Mouse (Mus musculus): Measurements from ENCODE around the gene Fgf23.

Gene Fgf23

DNA sequence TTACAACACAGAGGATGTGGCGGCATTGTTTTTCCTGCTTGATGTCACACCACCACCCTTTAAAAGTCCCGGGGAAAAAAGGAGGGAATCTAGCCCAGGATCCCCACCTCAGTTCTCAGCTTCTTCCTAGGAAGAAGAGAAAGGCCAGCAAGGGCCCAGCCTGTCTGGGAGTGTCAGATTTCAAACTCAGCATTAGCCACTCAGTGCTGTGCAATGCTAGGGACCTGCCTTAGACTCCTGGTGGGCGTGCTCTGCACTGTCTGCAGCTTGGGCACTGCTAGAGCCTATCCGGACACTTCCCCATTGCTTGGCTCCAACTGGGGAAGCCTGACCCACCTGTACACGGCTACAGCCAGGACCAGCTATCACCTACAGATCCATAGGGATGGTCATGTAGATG is at the start of gene Fgf23:
Gene Fgf23 (plus strand): TSS at position 86 of the 400 bp plus-strand sequence.
- no peak for DNase-seq (ENCODE audit: low spot score in 2 of 2)

DNA sequence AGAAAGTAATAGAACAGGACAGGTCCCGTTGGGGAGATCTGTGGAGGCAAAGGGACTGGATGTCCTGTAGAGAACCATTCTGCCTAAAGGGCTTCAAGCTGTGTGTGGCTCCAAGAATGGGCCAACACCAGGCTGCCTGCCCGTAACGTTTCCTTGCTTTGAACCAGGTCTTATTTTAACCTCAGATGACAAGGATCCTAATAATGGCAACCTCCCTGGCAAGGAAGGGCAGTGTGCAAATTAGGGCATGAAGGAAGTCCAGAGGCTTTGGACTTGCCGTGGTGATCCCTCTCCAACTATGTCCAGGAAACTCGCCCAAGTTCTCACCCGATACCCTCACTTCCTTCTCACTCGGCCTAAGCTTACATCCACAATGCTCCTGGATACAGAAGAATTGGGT is 47.9 kb upstream of the Fgf23 start:
- no peak for DNase-seq (ENCODE audit: low spot score in 2 of 2)

DNA sequence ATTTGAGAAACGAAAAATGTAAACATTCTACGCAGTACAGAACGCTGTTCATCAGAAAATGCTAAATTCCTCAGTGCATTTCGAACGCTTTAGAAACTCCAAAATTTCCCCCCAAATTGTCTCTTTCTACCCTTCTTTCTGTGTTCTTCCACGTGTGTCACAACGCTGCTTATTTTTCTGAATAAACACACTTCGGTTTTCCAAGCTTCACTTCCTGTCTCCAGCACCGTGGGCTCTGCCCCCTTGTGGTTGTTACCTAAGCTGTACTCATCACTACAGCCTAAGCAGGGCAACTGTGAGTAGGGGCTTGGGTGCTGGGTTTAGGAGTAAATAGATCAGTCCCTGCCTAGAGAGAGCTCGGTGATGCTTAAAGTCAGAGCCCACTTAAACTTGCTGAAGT is 37.9 kb upstream of the Fgf23 start:
- no peak for DNase-seq (ENCODE audit: low spot score in 2 of 2)

DNA sequence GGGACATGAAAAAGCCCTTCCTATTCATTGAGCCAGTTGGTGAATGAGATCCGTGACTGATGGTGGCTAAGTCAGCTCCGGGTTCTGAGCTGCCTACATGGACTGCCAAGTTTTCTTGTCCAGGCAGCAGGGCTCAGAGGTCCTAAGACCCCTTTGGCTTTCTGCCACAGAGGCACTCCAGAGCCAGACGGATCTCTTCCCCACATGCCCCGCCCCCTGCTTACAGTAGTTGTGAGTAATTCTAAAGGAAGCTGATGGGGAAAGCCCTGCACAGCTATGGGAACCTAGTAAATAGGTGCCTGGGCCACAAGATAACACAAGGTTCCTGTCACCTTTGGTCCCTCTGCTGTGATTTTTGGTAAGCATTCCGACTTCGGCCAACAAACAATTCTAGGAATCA is 27.8 kb upstream of the Fgf23 start:
- no peak for DNase-seq (ENCODE audit: low spot score in 2 of 2)

DNA sequence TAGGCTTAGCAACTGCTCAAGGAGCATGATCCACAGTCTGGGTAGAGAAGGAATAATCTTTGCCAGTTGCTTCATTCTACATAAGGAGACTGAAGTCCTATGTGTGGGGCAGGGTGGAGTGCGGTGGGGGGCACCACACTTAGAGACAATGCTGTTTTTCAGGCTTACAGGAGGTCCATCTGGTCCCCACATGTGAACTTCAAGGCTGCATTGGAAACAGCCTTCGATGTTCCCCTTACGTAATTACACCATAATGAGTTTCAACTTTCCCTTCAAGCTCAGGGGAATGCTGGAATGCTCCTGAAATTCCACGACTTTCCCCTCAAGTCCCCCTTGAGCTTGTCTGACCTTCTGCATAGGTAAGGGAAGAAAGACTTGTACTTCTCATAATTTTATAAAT is 21.9 kb upstream of the Fgf23 start:
- DNase-seq (ENCODE audit: low spot score in 2 of 2) = no peak

DNA sequence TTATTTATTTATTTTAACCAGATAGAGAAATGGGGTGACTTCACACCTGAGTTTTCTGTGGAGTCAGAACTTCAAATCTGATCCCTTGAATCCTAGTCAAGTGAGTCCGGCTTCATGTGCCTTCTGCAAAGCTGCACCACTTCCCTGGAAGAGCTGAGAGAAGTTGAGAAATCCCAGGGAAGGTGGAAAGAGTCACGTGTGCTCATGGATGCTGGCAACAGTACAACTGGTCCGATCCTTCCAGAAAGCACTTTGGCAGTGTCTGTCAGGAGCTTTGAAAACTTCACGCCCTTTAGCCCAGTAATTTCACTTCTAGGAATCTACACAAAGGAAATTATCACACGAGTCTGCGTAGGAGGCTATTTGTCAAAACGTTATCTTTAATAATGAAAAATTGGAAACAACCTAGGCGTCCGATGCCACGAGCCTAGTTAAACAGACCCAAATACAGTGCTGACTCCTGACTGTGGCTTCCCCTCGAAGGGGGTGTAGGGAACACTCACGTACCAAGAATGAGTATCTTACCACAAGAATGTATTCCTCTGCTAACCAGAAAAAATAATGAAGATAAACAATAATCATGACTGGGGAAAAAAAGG is 15.6 kb upstream of the Fgf23 start:
- no peak for DNase-seq (ENCODE audit: low spot score in 2 of 2)

DNA sequence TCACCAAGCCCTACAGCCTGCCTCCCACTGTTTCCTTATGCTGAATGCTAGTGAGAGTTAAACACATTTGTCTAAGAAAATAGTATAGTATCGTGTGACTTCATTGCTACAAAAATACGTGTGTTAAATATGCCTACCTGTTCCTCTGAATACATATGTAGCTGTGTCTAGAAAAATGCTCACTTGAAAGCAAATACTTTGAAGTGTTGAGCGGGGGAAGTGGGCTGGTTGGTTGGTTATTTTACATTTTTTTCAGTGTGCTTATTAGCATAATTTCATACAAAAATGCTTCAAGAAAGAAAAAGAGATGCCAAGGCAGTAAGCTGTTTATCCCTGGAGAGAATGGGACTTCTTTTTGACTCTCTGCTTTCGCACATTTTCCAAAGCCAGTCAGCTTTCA is 12.7 kb upstream of the Fgf23 start:
- DNase-seq (ENCODE audit: low spot score in 2 of 2) = peak in 1 of 2 experiments; percentile 10

DNA sequence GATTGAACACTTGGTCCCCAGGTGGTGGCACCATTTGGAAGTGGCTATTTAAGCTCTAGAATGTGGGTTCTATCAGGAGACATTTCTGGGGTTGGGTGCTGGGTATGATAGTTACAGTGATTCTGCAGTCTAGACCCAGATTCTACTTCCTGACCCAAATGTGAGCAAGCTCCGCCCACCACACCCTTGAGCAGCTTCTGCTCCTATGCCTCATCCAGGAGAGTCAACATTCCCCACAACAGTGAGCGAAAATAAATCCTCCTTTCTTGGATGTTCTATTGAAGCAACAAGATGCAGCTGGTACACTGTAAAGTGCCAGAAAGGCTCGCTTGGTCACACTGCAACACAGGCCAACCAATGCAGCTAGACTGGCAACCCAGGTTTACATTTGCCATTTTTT is 8.8 kb upstream of the Fgf23 start:
- peak in 1 of 2 experiments; percentile 13 for DNase-seq (ENCODE audit: low spot score in 2 of 2)

DNA sequence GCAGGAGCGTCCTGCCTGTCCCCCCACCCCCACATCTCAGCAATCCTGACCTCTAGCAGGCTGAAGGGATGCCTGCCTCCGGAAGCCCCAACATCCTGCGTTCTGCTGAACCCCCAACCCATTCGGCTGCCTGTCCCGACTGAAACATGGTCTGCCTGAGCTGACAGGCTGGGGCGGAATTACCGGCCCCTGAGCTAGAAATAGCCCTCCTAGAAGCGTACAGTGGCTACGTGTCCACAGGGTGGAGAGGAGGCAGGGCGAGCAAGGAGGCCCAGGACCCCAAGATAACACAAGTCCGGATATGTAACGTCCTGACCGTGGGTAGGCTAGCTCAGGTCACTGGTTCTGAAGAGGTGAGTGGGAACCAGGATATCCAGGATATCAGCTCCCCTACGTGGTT is 7.9 kb upstream of the Fgf23 start:
- no peak for DNase-seq (ENCODE audit: low spot score in 2 of 2)

DNA sequence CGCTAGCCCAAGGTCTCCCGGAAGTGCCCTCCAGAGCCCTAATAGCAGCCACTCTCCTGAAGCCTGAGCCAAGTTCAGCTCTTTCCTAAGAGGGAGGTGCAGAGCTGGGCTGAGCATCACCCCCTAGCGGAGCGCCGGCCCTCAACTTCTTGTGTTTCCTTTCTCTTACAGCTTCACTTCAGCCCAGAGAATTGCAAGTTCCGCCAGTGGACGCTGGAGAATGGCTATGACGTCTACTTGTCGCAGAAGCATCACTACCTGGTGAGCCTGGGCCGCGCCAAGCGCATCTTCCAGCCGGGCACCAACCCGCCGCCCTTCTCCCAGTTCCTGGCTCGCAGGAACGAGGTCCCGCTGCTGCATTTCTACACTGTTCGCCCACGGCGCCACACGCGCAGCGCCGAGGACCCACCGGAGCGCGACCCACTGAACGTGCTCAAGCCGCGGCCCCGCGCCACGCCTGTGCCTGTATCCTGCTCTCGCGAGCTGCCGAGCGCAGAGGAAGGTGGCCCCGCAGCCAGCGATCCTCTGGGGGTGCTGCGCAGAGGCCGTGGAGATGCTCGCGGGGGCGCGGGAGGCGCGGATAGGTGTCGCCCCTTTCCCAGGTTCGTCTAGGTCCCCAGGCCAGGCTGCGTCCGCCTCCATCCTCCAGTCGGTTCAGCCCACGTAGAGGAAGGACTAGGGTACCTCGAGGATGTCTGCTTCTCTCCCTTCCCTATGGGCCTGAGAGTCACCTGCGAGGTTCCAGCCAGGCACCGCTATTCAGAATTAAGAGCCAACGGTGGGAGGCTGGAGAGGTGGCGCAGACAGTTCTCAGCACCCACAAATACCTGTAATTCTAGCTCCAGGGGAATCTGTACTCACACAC is 7.4 kb downstream of the Fgf23 start:
- peak; percentile 74 to 79 for DNase-seq (ENCODE audit: low spot score in 2 of 2)

DNA sequence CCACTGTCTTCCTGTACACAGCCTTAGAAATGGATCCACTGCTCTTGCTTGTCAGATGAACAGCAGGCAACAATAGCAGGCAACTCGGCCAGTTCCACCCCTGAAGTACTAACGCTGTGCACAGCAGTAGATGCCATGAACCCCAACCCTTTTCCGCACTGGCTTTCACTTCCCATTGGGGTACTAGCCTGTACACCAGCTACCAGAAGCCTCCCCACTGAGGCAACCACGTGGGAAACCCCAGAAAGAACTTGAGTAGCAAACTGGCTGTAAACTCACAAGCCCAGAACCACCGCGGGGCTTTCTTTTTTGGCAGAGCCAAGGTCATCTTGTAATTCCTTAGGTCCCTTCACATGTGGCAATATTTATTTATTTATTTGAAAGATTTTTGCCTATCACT is 9.1 kb downstream of the Fgf23 start:
- no peak for DNase-seq (ENCODE audit: low spot score in 2 of 2)

DNA sequence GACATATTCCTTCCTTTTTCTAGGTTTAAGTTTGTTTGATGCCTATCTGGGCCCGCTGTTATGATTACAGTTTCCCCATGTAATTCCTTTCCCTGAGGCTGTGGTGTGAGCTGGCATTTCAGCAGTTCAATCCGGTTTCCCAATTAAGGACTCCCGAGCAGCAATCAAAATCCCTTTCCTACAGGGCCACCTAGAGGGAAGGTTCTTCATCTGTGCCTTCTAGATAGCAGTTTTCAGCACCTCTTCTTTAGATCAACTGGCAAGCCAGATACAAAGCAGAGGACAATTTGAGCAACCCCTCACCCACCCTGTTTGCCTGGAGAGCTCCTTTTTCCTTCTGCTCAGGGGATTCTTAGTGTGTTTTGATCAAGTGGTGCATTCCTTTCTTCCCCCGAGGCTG is 14.0 kb downstream of the Fgf23 start:
- no peak for DNase-seq (ENCODE audit: low spot score in 2 of 2)

DNA sequence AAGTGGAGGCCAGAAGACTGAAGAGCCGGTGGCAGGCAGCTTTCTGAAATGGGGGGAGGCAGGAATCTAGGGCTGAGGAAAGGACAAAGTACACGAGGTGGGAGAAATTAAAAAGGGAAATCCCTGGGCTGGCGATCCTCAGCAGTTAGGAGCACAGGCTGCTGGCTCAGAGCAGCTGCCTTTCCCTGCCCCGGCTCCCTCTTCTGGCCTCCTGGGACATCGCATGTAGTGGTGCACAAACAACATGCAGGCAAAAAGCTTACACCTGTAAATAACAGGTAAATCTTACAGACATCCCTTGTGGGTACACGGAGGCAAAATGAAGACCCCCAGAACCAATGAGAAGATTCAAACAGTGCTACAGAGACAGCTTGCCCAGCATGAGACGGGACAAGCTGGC is 21.9 kb downstream of the Fgf23 start:
- no peak for DNase-seq (ENCODE audit: low spot score in 2 of 2)

DNA sequence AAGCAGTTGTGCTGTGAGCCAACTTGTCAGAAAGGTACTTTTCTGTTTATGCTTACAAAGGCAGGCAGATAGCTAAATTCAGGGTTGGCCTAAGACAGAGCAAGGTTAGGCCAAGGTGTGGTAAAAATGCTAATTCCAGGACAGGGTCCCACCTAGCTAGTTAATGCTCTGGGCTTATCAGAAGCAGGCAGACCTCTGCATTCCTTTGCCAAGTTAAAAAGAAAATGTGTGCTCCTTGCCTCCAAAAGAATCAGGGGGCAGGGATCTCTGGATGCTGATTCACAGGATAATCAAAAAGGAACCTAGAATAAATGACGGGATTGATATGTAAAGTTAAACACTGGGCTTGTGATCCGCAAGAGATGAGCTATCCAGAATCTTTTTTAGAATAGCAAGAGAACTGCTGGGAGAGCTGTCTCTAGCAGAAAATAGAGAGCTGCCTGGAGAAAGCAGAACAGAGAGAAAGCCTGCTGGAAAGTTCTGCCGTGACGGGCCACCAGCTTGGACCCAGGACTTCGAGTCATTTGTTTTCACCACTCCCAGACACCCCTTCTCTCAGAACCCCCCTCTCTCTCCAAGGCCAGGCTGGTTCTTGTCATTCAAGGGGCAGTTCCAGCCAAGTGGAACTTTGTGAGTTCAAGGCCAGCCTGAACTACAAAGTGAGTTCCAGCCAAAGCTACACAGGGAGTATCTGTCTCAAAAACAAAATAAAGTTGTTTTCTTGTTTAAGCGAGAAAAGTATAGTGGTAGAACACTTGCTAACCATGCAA is 31.0 kb downstream of the Fgf23 start:
- DNase-seq (ENCODE audit: low spot score in 2 of 2) = no peak

DNA sequence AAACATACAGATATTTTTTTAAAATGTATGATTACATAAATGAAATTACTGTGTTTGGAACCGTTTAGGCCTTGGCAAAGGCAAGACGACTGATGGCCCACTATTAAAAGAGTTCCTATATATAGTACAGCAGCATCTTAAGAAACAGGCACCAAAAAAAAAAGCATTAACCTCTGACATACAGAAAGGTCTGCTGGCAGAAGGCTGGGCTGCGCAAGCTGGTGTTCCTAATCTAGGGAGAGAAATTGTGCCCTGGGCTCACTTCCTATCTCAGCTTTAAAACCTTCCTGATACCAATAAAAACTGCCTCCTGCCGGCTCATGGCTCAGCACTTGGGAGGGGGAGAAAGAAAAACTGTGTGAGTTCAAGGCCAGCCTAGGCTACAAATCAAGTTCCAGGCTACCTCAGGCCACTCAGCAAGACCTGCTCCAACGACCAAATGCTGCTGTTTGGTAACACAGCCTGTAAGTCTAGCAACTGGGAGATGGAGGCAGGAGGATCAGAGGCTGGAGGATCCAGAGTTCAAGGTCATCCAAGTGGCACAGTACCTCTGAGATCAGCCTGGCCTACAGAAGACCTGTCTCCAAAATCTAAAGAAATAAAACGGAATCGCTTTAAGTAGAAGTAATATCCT is 31.8 kb downstream of the Fgf23 start:
- no peak for DNase-seq (ENCODE audit: low spot score in 2 of 2)

DNA sequence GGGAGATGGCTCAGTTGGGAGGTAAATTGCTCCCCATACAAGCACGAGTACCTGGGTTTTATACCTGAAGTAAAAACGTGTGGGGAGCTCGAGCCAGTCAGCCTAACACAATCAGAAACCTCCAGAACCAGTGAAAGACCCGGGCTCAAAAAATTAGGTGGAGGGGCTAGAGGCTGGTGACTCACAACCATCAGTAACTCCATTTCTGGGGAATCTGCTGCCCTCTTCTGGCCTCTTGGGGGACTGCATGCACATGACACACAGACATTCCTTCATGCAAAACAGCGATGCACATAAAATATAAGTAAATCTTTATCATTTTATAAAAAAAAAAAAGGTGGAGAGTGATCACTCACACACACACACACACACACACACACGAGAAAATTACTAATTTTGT is 32.4 kb downstream of the Fgf23 start:
- no peak for DNase-seq (ENCODE audit: low spot score in 2 of 2)

DNA sequence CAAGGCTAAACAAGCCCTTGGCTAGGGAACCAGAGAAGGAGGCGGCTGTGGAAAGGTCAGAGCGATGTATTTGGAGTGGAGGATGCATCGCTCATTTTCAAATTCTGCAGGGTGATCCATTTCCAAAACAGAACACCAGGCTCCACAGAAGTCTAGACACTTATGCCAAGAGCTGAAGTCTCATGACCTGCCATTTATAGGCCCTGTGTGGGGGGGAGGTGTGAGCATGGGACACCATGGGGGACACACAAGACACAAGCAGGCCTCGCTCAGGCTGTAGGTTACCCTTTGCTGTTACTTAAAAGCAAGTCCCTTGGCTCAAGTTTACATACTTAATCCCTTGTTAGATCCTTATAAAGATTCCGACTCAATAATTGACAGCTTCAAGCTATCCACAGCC is 33.5 kb downstream of the Fgf23 start:
- no peak for DNase-seq (ENCODE audit: low spot score in 2 of 2)

DNA sequence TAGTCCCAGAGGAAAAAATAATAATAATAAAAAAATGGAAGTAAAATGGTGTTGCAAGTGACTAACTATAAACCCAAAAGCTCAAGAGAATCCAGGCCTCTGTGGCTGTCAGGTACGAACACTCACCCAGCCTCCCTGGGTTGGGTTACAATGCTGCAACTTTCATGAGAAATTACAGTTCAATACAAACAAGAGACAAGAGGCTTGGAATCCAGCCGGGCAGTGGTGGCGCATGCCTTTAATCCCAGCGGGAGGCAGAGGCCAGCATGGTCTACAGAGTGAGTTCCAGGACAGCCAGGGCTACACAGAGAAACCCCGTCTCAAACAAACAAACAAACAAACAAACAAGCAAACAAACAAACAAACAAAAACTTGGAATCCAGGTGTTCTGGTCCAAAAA is 34.0 kb downstream of the Fgf23 start:
- no peak for DNase-seq (ENCODE audit: low spot score in 2 of 2)

DNA sequence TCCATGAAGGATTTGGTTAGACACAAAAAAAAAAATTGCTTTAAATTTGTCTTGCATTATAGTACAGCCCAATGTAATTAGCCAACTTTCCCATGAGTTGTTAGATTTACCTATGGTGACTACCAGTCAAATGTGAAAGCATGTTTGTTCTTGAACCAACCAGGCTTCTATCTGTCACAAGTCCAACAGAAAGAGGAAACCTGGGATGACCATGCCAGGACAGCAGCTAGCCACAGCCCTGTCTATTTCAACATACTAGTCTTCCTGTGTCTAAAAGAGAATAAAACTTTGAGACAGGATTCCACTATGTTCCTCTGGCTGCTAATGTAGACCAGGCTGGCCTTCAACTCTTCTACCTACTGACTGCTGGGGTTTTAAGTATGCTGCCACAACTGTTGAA is 34.7 kb downstream of the Fgf23 start:
- no peak for DNase-seq (ENCODE audit: low spot score in 2 of 2)

DNA sequence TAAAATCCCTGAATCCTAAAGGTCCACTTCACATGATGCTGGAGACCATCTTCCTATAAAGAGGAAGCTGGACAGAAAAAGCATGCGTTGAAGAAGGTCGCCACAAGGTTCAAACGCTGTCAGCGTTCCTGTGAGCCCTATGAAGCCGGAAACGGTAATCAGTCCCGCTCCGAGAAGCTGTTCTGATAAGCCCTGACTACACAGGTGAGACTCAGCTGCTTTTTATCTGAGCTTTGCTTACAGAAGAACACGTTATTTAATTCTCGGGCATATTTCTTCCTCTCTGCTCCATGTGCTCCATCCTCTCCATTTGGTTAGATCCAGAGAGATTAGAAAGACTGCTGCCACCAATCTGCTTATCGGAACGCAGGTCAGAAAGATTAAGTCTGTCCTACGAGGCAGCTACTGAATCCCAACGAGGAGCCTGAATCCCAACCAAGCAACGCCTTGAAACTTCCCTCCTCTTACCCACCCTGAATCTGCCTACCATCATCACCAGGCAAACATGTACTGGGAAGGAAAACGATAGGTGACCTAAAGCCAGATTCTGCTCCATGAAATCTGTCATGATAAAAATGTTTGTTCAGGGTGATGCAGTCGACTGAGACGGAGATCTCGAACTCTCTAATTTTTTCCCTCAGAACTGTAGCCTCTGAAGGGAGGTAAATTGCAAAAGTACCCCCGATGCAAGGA is 35.8 kb downstream of the Fgf23 start:
- no peak for DNase-seq (ENCODE audit: low spot score in 2 of 2)

DNA sequence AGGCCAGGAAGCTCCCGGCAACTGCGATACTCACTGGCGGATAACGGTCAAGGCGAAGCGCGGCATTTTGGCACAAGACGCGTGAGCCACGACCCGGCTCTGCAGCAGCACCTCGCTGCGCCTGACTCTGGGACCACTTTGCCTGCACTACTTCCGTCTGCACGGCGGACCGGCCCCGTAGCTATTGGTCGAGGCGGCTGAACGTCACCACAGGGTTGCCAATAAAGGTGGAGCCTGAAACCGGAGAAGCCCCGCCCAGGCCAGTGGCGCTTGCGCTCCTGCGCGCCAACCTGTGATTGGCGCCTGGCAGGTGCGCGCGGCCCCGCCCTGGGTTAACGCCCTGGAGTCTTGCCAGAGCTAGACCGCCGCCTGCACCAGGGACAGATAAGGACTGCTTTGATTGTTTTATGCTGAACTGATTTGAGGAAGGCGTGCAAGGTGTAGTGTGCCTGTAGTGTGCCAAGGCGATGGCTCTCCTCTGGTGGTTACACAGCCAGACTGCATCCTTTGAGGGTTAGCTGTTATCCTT is 36.8 kb downstream of the Fgf23 start, which contains the start of gene Tigar:
Gene Tigar (minus strand): TSS at position 156 of the 529 bp plus-strand sequence.
- DNase-seq (ENCODE audit: low spot score in 2 of 2) = peak; percentile 95 to 96

Measured in right cerebral cortex, postnatal 36 days (tissue).